Mouse (Mus musculus) lung, postnatal 4 days (tissue): Measurements from ENCODE around the gene Vmn2r-ps159.
"Not testable (repeated sequence)": the region's sequence is repeated elsewhere in the genome, so short reads cannot be mapped to it uniquely, and the experiment has no call there.

Experiments
- DNase-seq, 2 experiments: peaks; one replicate each; pipeline ENCODE4 v3.0.0; 2021

The Vmn2r-ps159 gene

DNA sequence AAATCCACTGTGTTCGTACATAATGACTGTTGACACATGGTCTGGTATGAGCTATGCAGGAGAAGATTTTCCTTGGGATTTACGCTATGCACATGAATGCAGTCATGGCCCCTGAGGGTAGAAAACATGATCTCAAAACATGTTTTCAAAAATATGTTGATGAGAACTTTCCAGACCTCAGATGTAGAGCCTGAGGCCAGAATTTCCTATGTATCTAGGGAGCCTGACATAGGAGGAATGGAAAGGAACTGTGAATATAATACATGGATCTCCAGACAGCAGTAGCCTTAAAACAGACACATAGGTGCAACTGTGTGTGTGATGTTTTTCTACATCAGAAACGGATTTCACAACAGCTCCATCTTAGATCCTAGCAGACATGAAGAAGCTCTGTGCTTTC is at the start of gene Vmn2r-ps159:
Gene Vmn2r-ps159, plus strand, starts transcription at position 301 of the 400 bp plus-strand sequence.
- not testable (repeated sequence) for DNase-seq

DNA sequence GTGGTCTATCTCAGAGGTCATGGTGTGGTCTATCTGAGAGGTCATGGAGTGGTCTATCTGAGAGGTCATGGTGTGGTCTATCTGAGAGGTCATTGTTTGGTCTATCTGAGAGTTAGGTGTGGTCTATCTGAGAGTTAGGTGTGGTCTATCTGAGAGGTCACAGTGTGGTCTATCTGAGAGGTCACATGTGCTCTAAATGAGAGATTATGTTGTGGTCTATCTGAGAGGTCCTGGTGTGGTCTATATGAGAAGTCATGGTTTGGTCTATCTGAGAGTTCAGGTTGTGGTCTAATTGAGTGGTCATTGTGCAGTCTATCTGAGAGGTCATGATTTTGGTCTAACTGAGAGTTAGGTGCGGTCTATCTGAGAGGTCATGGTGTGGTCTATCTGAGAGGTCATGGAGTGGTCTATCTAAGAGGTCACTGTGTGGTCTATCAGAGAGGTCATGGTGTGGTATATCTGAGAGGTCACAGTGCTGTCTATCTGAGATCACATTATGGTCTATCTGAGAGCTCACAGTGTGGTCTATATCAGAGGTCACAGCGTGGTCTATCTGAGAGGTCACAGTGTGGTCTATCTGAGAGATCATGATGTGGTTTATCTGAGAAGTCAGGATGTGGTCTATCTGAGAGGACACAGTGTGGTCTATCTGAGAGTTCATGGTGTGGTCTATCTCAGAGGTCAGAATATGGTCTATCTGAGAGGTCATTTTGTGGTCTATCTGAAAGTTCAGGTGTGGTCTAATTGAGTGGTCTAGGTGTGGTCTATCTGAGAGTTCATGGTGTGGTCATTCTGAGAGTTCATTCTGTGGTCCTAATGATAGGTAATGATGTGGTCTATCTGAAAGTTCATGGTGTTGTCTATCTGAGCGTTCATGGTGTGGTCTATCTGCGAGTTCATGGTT is 10.9 kb downstream of the Vmn2r-ps159 start:
- DNase-seq: not testable (repeated sequence)

DNA sequence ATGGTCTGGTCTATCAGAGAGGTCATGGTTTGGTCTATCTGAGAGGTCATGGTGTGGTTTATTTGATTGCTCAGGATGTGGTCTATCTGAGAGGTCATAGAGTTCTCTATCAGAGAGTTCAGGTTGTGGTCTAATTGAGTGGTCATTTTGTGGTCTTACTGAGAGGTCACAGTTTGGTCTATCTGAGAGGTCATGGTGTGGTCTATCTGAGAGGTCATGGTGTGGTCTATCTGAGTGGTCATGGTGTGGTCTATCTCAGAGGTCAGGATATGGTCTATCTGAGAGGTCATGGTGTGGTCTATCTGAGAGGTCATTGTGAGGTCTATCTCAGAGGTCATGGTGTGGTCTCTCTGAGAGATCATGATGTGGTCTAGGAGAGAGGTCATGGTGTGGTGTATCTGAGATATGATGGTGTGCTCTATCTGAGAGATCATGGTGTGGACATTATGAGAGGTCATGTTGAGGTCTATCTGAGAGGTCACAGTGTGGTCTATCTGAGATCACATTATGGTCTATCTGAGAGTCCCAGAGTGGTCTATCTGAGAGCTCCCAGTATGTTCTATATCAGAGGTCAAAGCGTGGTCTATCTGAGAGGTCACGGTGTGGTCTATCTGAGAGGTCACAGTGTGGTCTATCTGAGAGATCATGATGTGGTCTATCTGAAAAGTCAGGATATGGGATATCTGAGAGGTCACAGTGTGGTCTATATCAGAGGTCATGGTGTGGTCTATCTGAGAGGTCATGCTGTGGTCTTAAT is 11.8 kb downstream of the Vmn2r-ps159 start:
- DNase-seq: no peak

DNA sequence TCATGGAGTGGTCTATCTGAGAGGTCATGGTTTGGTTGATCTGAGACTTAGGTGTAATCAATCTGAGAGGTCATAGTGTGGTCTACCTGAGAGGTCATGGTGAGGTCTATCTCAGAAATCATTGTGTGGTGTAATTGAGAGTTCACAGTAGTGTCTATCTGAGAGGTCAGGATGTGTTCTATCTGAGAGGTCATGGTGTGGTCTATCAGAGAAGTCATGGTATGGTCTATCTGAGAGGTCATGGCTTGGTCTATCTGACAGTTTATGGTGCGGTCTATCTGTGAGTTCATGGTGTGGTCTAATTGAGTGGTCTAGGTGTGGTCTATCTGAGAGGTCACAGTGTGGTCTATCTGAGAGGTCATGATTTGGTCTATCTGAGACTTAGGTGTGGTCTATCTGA is 12.4 kb downstream of the Vmn2r-ps159 start:
- no peak for DNase-seq

DNA sequence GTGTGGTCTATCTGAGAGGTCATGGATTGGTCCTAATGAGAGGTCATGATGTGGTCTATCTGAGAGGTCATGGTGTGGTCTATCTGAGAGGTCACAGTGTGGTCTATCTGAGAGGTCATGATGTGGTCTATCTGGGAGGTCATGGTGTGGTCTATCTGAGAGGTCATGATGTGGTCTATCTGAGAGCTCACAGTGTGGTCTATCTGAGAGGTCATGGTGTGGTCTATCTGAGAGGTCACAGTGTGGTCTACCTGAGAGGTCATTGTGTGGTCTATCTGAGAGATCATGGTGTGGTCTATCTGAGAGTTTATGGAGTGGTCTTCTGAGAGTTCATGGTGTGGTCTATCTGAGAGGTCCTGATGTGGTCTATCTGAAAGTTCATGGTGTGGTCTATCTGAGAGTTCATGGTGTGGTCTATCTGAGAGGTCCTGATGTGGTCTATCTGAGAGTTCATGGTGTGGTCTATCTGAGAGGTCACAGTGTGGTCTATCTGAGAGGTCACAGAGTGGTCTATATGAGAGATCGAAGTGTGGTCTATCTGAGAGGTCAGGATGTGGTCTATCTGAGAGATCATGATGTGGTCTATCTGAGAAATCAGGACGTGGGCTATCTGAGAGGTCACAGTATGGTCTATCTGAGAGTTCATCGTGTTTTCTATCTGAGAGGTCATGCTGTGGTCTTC is 26.0 kb downstream of the Vmn2r-ps159 start:
- not testable (repeated sequence) for DNase-seq
